Mouse (Mus musculus): ENCODE measurements around the gene Nfe2. TPM values are rescaled to one million over a fixed set of nuclear protein-coding genes. Genes with fewer than 3 reads are reported as not detected.

The Nfe2 gene
- total RNA-seq (2022): 1 to 10 TPM in 2 of 4 experiments, under 1 TPM in 2; 0.31 to 2.6 (median 0.88) TPM

DNA sequence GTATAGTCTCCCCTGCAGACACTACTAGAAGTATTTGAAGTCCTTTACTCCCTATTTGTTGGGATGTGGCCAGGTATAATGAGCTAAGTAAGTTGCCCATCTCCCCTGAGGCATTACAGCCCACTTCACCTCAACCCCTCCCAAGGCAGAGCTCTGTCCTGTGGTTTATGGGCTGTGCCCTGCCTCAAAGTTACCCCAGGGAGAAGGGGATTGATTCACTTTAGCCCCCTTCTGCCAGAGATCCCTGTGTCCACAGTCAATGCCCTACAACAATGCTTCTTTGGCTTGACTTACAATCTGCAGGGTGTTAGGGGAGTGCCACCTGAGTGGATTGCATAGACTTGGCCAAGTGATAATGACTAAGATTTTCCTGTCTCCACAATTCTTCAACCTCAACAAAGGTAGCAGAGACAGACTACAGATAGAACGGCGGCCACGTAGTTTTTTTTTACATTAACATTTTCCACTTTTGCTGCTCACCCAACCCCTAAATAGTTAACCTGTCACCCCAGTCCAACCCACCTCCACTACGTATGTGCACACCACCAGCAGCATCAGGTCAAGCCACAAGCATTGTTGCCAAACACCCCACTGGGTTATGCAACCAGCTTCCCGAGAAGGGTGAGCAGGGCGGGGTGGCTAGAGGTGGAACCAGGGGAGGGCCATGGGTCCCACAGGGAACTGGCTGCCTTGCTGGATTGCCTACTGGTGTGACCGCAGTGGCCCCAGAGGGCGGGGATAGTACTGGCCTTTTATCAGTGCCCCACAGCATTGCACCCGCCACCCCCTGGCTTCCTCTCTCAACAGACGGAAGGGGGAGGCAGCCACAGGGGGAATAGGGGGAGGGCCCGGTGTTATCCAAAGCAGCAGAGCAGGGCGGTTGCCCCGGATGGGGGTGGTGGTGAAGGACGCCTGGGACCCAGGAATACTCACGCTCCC lies at the start of gene Nfe2:
Nfe2 (minus strand) TSS at position 614 of the 939 bp plus-strand sequence.
- peak; percentile 71 for DNase-seq (ENCODE audit: low spot score)

DNA sequence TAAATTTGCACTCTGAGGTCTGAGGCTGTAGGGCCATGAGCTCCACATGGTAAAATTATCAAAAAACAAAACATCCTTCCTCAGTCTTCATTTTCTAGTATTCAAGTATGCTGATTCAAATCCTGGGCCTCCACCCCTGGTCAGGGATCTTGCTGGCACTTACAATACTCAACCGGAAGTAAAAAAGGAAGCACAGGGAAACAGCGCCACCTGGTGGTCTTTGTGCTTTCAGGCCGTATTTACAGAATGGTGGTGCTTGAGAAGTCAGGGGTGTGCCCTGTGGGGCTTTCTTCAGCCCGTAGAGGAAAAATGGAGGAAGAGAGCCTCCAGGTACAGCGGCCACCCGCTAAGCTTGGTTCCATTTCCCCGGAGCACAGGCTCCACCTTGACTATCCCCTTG lies 48.9 kb upstream of the Nfe2 start:
- peak; percentile 94 for DNase-seq (ENCODE audit: low spot score)

DNA sequence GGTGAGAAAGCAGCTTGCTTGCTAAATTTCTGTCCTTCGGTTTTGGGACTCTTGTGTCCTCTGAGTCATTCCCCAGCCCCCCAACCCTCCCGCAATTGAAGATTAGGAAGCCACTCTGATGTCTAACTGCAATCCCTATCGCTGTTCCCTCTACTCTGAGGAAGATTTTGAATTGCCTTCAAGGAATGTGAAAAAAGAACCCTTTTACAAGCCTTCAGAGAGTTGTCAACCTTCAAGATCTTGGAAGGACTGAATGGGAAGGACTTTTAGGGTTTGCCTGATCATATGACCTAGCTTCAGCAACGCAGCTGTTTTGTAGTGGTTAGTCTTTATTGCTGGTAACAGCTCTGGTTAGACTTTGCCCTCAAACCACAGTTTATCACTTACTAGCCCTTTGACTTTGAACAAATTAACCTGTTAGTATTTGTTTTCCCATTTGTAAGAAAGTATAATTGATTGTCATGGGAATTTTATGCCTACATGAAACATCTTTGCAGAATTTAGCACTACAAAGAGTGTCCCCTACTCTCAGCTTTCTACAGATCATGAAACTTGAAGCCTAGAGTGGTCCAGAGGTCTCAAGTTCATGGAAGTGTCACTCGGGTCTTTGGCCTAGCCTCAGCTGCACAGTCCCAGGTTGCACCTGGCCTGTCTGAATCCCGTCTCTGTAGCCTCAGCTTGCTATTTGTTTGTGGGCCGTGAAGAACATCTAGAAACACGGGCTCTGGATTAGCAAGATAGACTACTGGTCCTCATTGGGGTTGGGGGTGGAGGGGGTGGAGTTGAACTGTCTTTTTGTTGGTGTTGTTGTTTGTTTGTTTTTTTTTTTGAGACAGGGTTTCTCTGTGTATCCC lies 47.8 kb upstream of the Nfe2 start:
- DNase-seq (ENCODE audit: low spot score): peak; percentile 32

DNA sequence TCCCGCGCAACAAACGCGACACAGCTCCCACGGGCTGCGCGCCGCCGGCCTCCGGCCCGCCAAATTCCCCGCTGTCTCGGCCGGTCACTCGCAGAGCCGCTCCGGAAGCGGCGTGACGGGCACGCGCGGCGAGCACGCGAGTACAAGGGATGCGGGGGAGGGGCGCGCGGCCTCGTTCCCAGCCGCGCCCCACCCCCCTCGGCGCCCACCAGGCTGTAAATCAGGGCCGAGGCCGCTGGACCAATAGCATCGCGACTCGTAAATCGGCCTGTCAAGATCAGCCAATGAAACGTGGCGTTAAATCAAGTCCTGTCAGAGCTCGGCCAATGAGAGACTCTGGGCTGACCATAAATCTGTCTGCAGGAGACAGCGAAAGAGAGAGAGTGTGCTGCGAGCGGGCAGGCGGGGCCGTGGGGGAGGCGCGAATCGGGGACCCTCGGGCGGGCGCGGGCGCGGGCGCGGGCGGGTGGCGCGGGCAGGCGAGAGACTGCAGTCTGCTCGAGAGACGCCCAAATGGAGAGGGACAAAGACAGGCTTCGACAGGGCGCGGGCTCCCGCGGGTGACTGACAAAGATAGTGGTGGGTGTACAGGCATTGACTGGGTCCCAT lies 47.0 kb upstream of the Nfe2 start:
- peak; percentile 97 for DNase-seq (ENCODE audit: low spot score)

DNA sequence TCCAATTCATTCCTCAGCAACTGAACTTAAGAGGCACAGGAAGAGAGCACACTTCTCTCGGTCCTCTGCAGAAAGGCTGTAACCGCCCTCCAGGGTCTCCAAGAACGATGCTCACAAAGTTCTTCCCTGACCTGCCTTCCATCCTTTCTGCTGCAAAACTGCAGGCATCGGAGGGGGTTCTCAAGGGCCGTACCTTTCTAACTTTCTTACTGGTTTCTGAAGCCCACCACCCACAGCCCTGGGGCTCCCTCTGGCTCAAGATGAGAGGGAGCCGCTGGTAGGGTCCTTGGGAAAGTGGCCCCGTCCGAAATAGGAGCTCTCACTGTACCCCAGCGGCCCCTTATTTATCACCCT lies 46.4 kb upstream of the Nfe2 start:
- DNase-seq (ENCODE audit: low spot score): no peak

DNA sequence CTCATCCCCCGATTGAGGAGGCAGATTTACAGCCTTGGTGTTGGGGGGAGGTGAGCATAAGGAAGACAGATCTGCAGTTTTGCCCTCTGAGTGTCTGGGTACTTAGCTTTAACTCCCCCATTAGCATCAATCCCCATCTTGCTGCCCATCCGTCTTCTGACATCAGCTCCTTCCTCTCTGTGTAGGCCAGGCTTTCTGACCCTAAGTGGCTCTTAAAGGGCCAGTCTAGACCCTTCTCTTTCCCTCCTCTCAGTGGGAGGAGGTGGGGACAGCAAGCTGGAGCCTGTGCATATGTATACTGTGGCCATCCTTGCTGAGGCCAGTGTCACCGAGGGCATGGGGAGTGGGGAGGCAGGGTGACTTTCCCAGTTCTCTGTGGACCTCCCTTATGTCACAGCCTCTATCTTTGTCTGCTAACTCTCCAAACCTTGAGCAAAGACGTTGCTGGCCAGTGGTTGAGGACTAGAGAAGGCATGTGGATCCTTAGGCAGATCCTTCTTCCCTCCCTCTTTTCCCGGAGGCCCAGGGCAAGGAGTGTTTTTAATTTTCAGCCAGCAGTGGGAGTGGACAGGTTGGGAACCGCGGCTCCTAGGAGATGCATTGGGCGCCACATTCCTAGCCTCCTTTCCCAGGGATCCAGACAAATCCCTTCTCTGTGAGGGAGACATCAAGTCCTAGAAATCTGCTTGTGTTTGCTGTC lies 45.9 kb upstream of the Nfe2 start:
- no peak for DNase-seq (ENCODE audit: low spot score)

DNA sequence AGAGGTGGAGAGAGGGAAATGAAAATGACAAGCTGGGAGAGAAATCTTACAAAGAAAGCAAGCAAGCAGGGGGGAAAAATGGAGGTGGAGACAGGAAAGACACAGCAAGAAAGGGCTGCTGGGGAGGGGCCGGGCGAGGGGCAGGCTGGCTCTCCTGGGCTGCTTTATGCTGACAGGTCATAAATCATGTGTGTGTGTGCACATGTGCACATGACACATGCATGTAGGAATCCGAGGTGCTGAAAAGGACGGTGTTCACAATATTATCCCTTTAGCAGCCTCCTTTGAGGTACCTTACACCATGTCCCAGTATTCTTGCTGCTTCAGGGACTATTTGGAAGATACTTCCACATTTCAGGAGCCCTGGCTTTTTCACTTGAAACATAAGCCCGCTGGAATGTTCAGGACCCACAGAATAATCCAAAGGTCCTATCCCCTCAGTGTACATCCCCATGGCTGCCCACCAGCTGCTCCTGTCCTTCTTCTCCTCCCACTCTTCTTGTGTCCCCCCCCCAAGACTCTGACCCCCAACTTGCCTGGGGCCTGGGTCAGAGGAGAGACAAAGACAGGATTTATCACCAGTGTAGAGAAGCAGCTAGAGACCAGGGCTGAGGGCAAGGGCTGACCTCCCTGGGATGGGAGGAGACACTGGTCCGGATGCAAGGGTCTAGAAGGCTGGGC lies 44.3 kb upstream of the Nfe2 start:
- no peak for DNase-seq (ENCODE audit: low spot score)

DNA sequence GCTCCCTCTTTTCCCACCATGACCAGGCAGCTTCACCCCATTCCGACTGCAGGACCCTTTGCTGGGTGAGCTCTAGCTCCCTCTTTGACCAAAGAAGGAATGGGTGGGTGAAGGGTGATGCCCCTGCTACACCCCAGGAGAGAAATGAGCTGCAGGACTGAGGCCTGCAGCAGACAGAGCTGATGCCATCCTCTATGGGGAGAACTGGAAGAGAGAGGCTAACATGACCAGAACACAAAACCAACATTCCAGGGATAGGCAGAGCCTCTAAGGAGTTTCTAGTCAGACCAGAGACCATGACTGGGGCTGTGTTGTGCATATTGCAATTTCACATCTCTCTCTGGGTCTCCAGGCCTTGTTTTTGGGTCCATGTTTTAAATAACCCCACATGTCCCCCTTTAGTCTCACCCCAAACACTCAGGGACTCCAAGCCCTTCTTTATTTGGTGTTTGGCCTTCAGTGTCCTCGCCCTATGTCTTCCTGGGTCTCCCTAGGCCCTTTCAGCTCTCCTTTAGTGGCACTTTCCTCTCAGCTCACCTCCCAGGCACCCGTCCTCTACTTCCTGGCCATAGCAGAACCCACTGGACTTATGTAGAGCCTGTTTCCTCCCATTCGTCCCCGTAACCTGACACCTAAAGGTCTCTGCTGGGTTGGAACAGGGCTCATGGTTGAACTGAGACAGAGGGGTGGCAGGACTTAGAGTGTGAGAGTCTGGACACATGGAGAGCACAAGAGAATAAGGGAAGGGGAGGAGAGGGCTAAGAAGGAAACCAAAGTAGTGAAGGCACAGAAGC lies 43.5 kb upstream of the Nfe2 start:
- DNase-seq (ENCODE audit: low spot score): no peak

DNA sequence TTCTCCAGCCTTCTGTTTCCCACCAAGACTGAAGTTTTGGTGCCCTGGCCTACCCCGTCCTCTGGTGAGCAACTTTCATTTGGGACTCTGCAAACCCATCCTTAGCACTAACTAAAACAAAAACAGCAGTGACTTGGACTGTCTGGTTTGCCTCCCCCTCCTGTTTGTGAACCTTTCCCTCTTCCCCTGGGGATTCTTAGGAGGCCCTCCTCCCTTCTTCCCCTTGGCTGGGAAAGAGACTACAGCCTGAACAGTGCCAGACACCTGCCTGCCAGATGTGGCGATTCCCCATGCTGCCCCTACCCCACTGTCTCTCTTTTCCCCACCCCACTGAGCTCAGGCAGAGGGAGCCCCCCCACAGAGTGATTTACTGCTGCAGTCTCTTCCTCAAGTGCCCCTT lies 42.8 kb upstream of the Nfe2 start:
- no peak for DNase-seq (ENCODE audit: low spot score)

DNA sequence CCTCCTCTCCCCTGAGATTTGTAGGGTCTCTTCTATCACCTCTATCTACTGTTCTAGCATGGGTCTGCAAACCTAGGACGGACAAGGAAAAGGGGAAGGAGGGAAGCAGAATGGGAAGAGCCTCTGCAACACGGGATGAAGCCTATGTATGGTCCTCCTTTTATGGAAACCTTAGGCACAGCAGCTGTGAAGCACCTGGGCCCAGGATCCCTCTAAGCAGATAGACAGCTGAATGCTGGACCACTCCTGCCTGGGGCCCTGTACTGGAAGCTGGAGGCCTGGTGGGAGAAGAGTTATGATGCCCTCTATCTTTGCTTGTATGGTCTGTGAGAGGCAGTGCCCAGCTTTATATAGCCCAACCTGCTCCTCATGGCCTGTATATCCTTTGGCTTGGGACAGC lies 42.4 kb upstream of the Nfe2 start:
- no peak for DNase-seq (ENCODE audit: low spot score)

DNA sequence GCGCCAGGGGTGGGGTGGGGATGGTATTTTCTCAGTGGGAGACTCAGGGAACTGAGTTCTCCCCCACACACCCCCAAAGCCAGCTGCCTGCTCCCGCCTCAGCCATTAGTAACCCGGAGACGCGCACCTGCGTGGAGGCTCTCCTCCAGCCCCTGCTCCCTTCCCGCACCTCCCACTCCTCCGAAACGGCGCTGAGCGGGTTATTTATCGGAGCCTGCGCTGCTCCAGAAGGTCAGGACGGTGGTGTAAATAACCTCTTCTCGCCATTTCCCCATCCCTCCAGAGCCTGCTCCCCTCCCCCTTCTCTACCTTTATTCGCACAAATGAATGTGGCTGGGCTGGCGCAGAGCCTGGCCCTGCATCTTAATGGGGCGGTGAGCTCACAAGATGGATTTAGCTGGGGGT lies 41.9 kb upstream of the Nfe2 start:
- DNase-seq (ENCODE audit: low spot score): no peak

DNA sequence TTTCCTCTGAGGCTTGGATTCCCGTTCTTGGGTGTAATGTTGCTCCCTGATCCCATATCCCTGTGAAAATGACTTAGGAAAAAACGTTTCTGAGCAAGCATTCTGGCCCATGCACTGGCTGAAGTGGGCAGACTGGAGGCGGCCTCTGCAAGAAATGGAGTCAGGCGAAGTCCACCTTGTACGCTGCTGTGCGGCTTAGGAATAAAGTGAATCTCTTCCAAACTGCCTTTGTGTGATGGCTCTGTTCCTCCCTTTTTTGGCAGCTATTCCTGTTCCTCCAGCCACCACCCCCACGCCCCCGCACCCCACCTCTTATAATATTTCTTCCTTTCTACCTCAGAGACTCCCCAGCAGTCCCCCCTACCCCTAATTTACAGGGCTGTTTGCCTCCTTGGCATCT lies 41.4 kb upstream of the Nfe2 start:
- no peak for DNase-seq (ENCODE audit: low spot score)

DNA sequence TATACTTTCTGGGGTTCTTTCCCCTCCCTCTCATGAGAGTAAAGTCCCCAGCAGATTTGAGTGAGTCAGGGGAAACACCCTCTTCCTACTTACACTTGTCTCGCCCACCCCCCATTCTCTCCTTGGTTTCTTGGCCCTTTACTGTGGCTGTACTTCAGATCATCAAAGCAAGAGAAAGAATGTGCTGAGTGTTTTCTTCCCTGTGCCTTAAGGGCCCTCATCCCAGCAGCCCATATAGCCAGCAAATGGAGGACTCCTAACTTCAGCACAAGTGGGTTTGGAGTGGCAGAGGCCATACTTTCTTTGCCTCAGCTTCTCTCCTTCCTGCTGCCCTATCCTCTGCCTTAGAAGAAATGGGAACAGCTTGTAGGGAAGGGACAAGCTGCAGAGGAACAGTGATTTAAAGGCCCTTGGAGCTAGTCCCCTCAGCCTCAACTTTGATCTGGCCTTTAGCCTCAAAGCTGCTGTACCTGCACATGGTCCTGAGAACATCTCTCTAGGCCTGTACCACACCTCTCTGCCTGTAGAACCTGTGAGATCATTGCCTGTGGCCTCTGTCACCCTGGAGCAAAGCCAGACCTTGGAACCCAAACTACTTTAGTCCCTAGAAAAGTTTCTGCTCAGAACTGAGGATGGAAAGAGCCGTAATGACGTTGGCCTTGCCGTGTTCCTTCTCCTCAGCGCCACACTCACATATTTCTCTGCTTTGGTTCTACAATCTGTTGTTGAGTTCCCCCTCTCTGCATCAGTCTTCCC lies 40.8 kb upstream of the Nfe2 start:
- DNase-seq (ENCODE audit: low spot score): no peak

DNA sequence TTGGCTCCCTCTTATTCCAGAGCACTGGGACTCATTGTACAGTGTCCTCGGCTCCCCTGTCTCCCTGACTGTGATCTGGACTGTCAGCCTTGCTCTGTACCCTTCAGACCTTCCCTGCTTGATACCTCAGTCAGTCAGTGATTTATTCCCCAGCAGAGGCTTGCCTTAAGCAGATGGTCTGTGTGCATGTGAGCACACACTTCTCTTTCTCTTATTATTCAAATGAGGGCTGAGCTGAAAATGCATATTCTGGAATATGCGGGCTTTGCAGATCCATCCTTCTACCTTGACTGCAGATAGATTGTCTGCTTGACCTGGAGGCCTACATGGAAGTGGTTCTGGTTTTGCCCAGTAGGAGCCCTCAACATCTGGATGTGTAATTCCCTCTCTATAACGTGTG lies 39.8 kb upstream of the Nfe2 start:
- no peak for DNase-seq (ENCODE audit: low spot score)

DNA sequence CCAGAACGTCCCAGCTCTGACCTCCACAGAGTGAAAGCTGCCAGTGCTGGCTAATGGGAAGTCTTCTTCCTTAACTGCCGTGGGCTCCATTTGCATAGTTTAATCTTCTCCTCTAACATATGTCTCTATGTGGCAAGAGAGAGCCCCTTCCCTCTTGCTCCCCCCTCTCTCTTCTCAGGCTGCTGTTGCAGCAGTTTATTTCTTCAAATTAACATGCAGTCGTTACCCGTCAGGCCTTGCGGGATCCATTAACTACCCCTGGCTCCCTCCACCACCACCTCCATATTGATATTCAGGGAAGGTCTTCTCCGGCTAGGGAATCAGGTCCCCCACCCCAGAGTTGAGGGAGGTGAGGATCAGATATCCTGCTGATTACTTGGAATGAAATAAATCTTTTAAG lies 39.1 kb upstream of the Nfe2 start:
- no peak for DNase-seq (ENCODE audit: low spot score)

DNA sequence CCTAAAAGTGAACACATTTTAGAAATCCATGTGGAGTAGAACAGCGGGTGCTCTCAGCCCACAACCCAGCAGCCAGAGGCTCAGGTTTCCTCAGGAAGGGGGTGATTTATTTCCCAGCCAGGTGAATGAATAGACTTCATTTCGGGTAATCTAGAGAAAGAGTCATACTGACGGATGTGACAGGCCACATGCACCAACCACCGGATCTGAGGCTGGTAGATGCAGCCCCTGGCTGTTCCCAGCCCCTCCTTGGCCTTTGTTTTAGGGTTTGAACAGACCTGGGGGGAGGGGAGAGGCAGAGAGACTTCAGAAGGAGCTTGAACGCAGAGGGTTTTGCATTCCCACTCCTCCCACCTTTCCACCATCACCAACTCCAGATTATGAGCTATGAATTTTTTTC lies 37.6 kb upstream of the Nfe2 start:
- no peak for DNase-seq (ENCODE audit: low spot score)

DNA sequence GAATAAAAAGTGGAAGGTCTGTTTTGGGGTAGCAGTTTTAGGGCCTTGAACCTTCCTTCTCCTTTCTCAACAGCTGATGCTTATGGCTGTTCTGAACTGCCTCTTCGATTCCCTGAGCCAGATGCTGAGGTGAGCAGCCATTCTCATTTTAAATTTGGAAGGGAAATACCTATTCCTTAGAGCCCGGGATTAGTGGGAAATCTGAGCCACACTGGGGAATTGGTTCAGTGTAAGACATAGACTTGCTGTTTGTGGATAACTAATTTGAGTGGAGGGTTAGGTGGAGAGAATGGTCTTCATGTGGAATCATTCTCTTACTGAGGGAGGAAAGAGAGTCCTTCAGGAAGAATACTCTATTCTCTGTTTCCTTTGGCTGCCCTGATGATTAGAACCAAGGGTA lies 36.4 kb upstream of the Nfe2 start:
- no peak for DNase-seq (ENCODE audit: low spot score)

DNA sequence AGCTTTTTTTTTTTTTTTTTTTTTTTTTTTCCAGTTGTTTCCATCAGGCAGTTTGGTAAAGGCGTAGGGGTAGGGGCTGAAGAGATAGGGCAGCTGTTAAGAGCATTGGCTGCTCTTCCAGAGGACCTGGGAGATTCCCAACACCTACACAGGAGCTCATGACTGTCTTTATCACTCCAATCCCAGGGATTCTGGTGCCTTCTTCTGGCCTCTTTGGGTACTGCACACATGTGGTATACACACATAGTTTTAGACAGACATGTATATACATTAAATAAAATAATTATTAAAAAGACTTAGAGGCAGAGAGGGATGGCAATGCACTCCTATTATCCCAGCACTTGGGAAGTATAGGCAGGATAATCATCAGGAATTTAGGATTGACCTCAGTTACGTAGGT lies 35.2 kb upstream of the Nfe2 start:
- no peak for DNase-seq (ENCODE audit: low spot score)

DNA sequence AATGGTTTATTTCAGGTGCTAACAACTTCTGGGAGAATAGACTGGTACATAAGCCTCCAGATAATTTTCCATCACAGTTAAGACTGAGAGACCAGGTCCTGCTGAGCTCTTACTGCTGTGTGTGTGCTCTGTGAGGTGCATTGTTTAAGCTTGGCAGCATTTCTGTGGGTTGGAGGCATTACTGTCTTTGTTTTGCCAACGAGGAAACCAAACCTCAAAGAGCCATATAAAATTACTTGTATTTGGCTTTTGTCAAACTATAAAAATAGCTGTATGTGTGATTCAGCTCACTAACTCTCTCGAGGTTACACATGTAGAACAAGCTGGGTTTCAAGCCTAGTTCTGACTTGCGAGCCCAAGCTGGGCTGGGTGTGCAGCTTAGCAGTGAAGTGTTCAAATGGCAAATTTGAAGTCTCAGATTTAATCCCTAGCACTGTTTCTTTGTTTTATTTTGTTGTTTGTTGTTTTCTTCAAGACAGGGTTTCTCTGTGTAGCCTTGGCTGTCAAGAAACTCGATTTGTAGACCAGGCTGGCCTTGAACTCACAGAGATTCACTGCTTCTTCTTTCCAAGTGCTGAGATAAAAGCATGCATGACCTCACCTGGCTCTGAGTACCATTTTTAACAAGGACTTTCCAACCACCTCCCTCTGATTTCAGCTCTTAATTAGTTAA lies 34.6 kb upstream of the Nfe2 start:
- DNase-seq (ENCODE audit: low spot score): no peak

Measured in heart, adult 8-10 months (tissue).